Mouse (Mus musculus): ENCODE data around the gene Sord.

GRCm38 (mm10) chr2:122304544-122304943 lies 70.0 kb downstream of the Sord start:
- TF ChIP-seq CTCF (IDR thresholded peaks at IDR 0.05; ENCODE audit: extremely low read depth, insufficient read depth, low read length) (no peak), POLR2A (IDR thresholded peaks at IDR 0.05; ENCODE audit: extremely low read depth, insufficient read depth, low read length) (no peak)
